In the genomic region with DNA sequence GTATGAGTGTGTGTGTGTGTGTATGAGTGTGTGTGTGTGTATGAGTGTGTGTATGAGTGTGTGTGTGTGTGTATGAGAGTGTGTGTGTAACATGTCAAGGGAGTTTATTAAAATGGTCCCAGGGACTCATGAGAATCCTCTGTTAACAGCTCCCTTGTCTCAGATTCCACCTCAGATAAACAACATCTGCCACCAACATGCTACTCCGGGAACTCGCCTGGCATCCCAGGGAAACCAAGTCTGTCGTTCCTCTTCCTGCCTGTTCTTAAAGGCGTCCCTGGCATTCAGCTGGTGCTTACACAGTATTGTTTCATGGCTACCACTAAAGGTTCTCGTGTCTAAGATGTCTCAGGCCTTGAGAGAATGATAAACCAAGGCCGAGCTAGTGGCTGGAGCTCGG, we compare ENCODE assay signal across 24 mouse cellular contexts. TPM values are rescaled to one million over a fixed set of nuclear protein-coding genes. Genes with fewer than 3 reads are reported as not detected.
DNase-seq lines count a peak whose midpoint lies in the region; ATAC-seq and TF ChIP-seq lines count a peak whose summit lies in the region.
"Had no signal": no experiment of that assay in that cellular context is flagged by ENCODE, and none has a peak within 500 bp of the region (broad histone marks: within the 10 kb centered on the region; RNA-seq: fewer than 3 reads in every experiment).

No protein-coding gene starts in this region.

- TF ChIP-seq POLR2A in brain, embryonic 14.5 days (IDR thresholded peaks at IDR 0.05; ENCODE audit: borderline replicate concordance, extremely low read depth, insufficient read depth, insufficient read length, poor library complexity, severe bottlenecking) = no peak

- 83% methylated on average over 7 of the region's 7 CpGs for WGBS in forebrain, embryonic 13.5 days
- WGBS in forebrain, embryonic 11.5 days = 80% methylated on average over 7 of the region's 7 CpGs
- WGBS in forebrain, postnatal 0 days = 71% methylated on average over 7 of the region's 7 CpGs

- DNase-seq in forebrain, embryonic 11.5 days (ENCODE audit: low spot score) = no peak
- no peak for DNase-seq in layer of hippocampus, adult 2 months (ENCODE audit: low spot score in 2 of 2)
- no peak for DNase-seq in layer of hippocampus, adult 11-12 months (ENCODE audit: low spot score)
- peak; percentile 57 for DNase-seq in brain, embryonic 14.5 days (ENCODE audit: low read depth)
- peak; percentile 42 for DNase-seq in forebrain, postnatal 0 days
- DNase-seq: adrenal gland, adult 2 months; adrenal gland, postnatal 14 days; B cell, adult 2 months; cerebellum, adult 18-20 months; gastrocnemius, postnatal 10 days; gastrocnemius, postnatal 36 days; heart, adult 2 months; kidney, adult 11 months; kidney, adult 8-10 months had no signal

- ATAC-seq in forebrain, embryonic 13.5 days = no peak
- ATAC-seq in forebrain, embryonic 11.5 days (replicated peaks; ENCODE audit: low FRiP score) = no peak
- ATAC-seq in forebrain, postnatal 0 days = peak; percentile 27; the same call in 1 of the 2 replicates
- ATAC-seq in CD4-positive, CD25-positive, alpha-beta regulatory T cell, adult 4 months = no peak
- ATAC-seq: hindbrain, embryonic 16.5 days; intestine, embryonic 15.5 days had no signal

- no peaks in the 10 kb centered on the region for H3K27me3 ChIP-seq in forebrain, embryonic 13.5 days
- no peaks in the 10 kb centered on the region for H3K27me3 ChIP-seq in forebrain, embryonic 11.5 days (ENCODE audit: control insufficient read depth, insufficient read depth, low read length)
- H3K27me3 ChIP-seq in forebrain, postnatal 0 days (ENCODE audit: insufficient read depth, low read length) = no peaks in the 10 kb centered on the region
- H3K27me3 ChIP-seq: embryonic facial prominence, embryonic 15.5 days; hindbrain, embryonic 13.5 days; intestine, embryonic 15.5 days had no signal

- H3K36me3 ChIP-seq in forebrain, embryonic 13.5 days (ENCODE audit: poor library complexity, severe bottlenecking) = peaks cover 30% of the 10 kb centered on the region
- no peaks in the 10 kb centered on the region; the same call in 1 of the 2 replicates for H3K36me3 ChIP-seq in forebrain, embryonic 11.5 days (ENCODE audit: control insufficient read depth, insufficient read depth, low read length)
- peaks cover 8% of the 10 kb centered on the region; the same call in 1 of the 2 replicates for H3K36me3 ChIP-seq in forebrain, postnatal 0 days (ENCODE audit: insufficient read depth)
- H3K36me3 ChIP-seq: embryonic facial prominence, embryonic 15.5 days; heart, embryonic 10.5 days; hindbrain, embryonic 13.5 days; intestine, embryonic 15.5 days had no signal

- H3K4me2 ChIP-seq in forebrain, embryonic 13.5 days = no peak overlapping the region
- H3K4me2 ChIP-seq in forebrain, embryonic 11.5 days (ENCODE audit: low read depth, low read length, severe bottlenecking) = no peak overlapping the region
- H3K4me2 ChIP-seq in forebrain, postnatal 0 days (ENCODE audit: low read depth) = no peak overlapping the region
- H3K4me2 ChIP-seq: embryonic facial prominence, embryonic 15.5 days; hindbrain, embryonic 13.5 days; intestine, embryonic 15.5 days had no signal

- no peak overlapping the region for H3K4me3 ChIP-seq in forebrain, embryonic 13.5 days
- H3K4me3 ChIP-seq in forebrain, embryonic 11.5 days (ENCODE audit: low read depth, low read length) = no peak overlapping the region
- no peak overlapping the region for H3K4me3 ChIP-seq in layer of hippocampus, adult 2 months
- no peak overlapping the region for H3K4me3 ChIP-seq in forebrain, postnatal 0 days (ENCODE audit: low read depth, low read length)
- H3K4me3 ChIP-seq: embryonic facial prominence, embryonic 15.5 days; heart, adult 2 months; heart, embryonic 10.5 days; hindbrain, embryonic 10.5 days; hindbrain, embryonic 13.5 days; intestine, embryonic 15.5 days had no signal

- H3K9ac ChIP-seq in forebrain, embryonic 13.5 days = no peak overlapping the region
- H3K9ac ChIP-seq in forebrain, embryonic 11.5 days (ENCODE audit: low read length) = no peak overlapping the region
- H3K9ac ChIP-seq in forebrain, postnatal 0 days = no peak overlapping the region
- H3K9ac ChIP-seq: embryonic facial prominence, embryonic 15.5 days; hindbrain, embryonic 13.5 days; intestine, embryonic 15.5 days had no signal

- no peak for TF ChIP-seq CTCF in layer of hippocampus, adult 2 months (conservative IDR thresholded peaks at IDR 0.05)
- no peak for TF ChIP-seq CTCF in brain, embryonic 14.5 days (IDR thresholded peaks at IDR 0.05; ENCODE audit: borderline replicate concordance, extremely low read depth, insufficient read depth, insufficient read length)
- TF ChIP-seq CTCF in forebrain, postnatal 0 days (IDR thresholded peaks at IDR 0.05; ENCODE audit: low read depth) = no peak

- peak overlapping the region; percentile 11; the same call in 1 of the 2 replicates for H3K27ac ChIP-seq in forebrain, embryonic 13.5 days
- no peak overlapping the region for H3K27ac ChIP-seq in forebrain, embryonic 11.5 days (ENCODE audit: low read depth, low read length)
- H3K27ac ChIP-seq in layer of hippocampus, adult 2 months = peak overlapping the region; percentile 78
- H3K27ac ChIP-seq in forebrain, postnatal 0 days (ENCODE audit: low read depth, low read length) = 0 out of 2 replicates have a peak overlapping the region, but pooled peaks have one; percentile 9
- H3K27ac ChIP-seq: embryonic facial prominence, embryonic 15.5 days; heart, adult 2 months; heart, embryonic 10.5 days; hindbrain, embryonic 13.5 days; intestine, embryonic 15.5 days had no signal

- no peaks in the 10 kb centered on the region for H3K9me3 ChIP-seq in forebrain, embryonic 13.5 days (replicated peaks)
- no peaks in the 10 kb centered on the region for H3K9me3 ChIP-seq in forebrain, embryonic 11.5 days (ENCODE audit: control insufficient read depth, low read length)
- no peaks in the 10 kb centered on the region for H3K9me3 ChIP-seq in forebrain, postnatal 0 days (ENCODE audit: low read length)
- H3K9me3 ChIP-seq: embryonic facial prominence, embryonic 15.5 days; heart, embryonic 10.5 days; hindbrain, embryonic 10.5 days; hindbrain, embryonic 13.5 days; intestine, embryonic 15.5 days had no signal

- H3K4me1 ChIP-seq in forebrain, embryonic 13.5 days = no peaks in the 10 kb centered on the region
- no peaks in the 10 kb centered on the region for H3K4me1 ChIP-seq in forebrain, embryonic 11.5 days (replicated peaks; ENCODE audit: control insufficient read depth, insufficient read depth, low read length)
- H3K4me1 ChIP-seq in forebrain, postnatal 0 days (ENCODE audit: insufficient read depth) = no peaks in the 10 kb centered on the region
- H3K4me1 ChIP-seq: heart, embryonic 10.5 days; hindbrain, embryonic 13.5 days; intestine, embryonic 15.5 days had no signal

RNA-seq across cellular contexts. Expression of a gene that starts 15.7 kb away (rescaled TPM):
- polyA plus RNA-seq in forebrain, embryonic 13.5 days (2015; fragmentation: Nextera tagmentation; extraction: Ambion mirVana) = 6.4 and 7.4 TPM in 2 replicates
- 10.0 and 10.4 TPM in 2 replicates for polyA plus RNA-seq in forebrain, embryonic 11.5 days (2014; fragmentation: Nextera tagmentation; extraction: Ambion mirVana)
- 10 to 100 TPM; 62.3 to 62.7 TPM for total RNA-seq in layer of hippocampus, adult 2 months (2021)
- polyA plus RNA-seq in brain, embryonic 14.5 days (2012; rRNA removed) = 6.6 and 7.5 TPM in 2 replicates
- total RNA-seq in forebrain, postnatal 0 days (2014; rRNA removed) = 19.5 and 21.8 TPM in 2 replicates
- polyA plus RNA-seq in forebrain, postnatal 0 days (2015; fragmentation: Nextera tagmentation; extraction: Ambion mirVana) = 10.0 and 10.6 TPM in 2 replicates
- polyA plus RNA-seq in CD4-positive, CD25-positive, alpha-beta regulatory T cell, adult 4 months (2017; shearing (Covaris generic)) = 1 to 10 TPM; 3.2 to 4.4 TPM

RNA-seq across cellular contexts. Expression of a gene that starts 38.6 kb away (rescaled TPM):
- 70.9 and 72.2 TPM in 2 replicates for polyA plus RNA-seq in forebrain, embryonic 13.5 days (2015; fragmentation: Nextera tagmentation; extraction: Ambion mirVana)
- polyA plus RNA-seq in forebrain, embryonic 11.5 days (2014; fragmentation: Nextera tagmentation; extraction: Ambion mirVana) = 70.2 and 75.9 TPM in 2 replicates
- 10 to 100 TPM; 41.8 to 48.0 TPM for total RNA-seq in layer of hippocampus, adult 2 months (2021)
- 48.0 and 49.1 TPM in 2 replicates for polyA plus RNA-seq in brain, embryonic 14.5 days (2012; rRNA removed)
- 70.9 and 72.8 TPM in 2 replicates for total RNA-seq in forebrain, postnatal 0 days (2014; rRNA removed)
- polyA plus RNA-seq in forebrain, postnatal 0 days (2015; fragmentation: Nextera tagmentation; extraction: Ambion mirVana) = 113 and 127 TPM in 2 replicates
- polyA plus RNA-seq in CD4-positive, CD25-positive, alpha-beta regulatory T cell, adult 4 months (2017; shearing (Covaris generic)) = 1 to 10 TPM; 2.7 to 9.6 TPM

RNA-seq across cellular contexts. Expression of a gene that starts 50.2 kb away (rescaled TPM):
- 1.7 and 3.1 TPM in 2 replicates for polyA plus RNA-seq in forebrain, embryonic 13.5 days (2015; fragmentation: Nextera tagmentation; extraction: Ambion mirVana)
- polyA plus RNA-seq in forebrain, embryonic 11.5 days (2014; fragmentation: Nextera tagmentation; extraction: Ambion mirVana) = 0.56 and 0.68 TPM in 2 replicates
- total RNA-seq in layer of hippocampus, adult 2 months (2021) = 1 to 10 TPM; 6.0 to 6.5 TPM
- polyA plus RNA-seq in brain, embryonic 14.5 days (2012; rRNA removed) = 9.0 and 10.3 TPM in 2 replicates
- 10.5 and 20.1 TPM in 2 replicates for total RNA-seq in forebrain, postnatal 0 days (2014; rRNA removed)
- 17.1 and 20.4 TPM in 2 replicates for polyA plus RNA-seq in forebrain, postnatal 0 days (2015; fragmentation: Nextera tagmentation; extraction: Ambion mirVana)
- polyA plus RNA-seq in CD4-positive, CD25-positive, alpha-beta regulatory T cell, adult 4 months (2017; shearing (Covaris generic)) = under 1 TPM in 1 of 2 experiments, not detected in 1; 0.30 TPM
- total RNA-seq: common myeloid progenitor, adult 5-6 weeks; granulocyte monocyte progenitor cell, adult 5-6 weeks had no signal

Comparison
In these comparisons a context has a peak if more than half of its experiments do, and no peak if none do; other contexts are left out.
1. DNase-seq: peak in brain, embryonic 14.5 days (single experiment) and forebrain, postnatal 0 days (single experiment); none in forebrain, embryonic 11.5 days (single experiment), layer of hippocampus, adult 2 months (0 of 2) and layer of hippocampus, adult 11-12 months (single experiment).